Mouse (Mus musculus): Measurements from ENCODE around the gene Cx3cl1.

Gene Cx3cl1

GRCm38 (mm10) chr8:94771941-94772670 lies at the start of gene Cx3cl1:
Gene Cx3cl1, plus strand, starts transcription at chr8:94772009.
- peak; percentile 82 to 84 for DNase-seq

- DNase-seq = no peak
These were observed 45.8 kb upstream of the Cx3cl1 start for GRCm38 (mm10) chr8:94725998-94726397.

- no peak for DNase-seq
These were observed 42.5 kb upstream of the Cx3cl1 start for GRCm38 (mm10) chr8:94729301-94729700.

- DNase-seq = no peak
These were observed 37.9 kb upstream of the Cx3cl1 start for GRCm38 (mm10) chr8:94733821-94734465.

- no peak for DNase-seq
These were observed 37.0 kb upstream of the Cx3cl1 start for GRCm38 (mm10) chr8:94734735-94735350.

GRCm38 (mm10) chr8:94735426-94736094 lies 36.2 kb upstream of the Cx3cl1 start:
- no peak for DNase-seq

DNA sequence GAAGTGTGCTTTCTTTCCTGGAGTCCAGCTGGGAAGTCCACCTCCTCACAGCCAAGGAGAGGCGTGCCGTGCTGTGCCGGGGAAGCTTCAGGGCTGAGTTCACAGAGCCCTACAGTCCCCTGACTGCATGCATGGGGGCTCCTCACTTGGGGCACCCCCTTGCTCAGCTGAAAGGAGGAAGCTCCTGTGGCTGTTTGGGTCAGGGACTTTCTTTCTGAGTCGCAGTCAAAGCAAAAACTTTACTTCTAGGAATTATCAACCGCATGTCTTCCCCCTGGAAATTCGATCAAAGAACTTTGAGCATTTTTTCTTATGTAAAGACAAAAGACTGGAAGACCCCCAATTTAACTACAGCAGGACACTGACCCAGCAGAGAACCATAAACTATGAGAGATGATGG lies 32.0 kb upstream of the Cx3cl1 start:
- DNase-seq = no peak

DNA sequence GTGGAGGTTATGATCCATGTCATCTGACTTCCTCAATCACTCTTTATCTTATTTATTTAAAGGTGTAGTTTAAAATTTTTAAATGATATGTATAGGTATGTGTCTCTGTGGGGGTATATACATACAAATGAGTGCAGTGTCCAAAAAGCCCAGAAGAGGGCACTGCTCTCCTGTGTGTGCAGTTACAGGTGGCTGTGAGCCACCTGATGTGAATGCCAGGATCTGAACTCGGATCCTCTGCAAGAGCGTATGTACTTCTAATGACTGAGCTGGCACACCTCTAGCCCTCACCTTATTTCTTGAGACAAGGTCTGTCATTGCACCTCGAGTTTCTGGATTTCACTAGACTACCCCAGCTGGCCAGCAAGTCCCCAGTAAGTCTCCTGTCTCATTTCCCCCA lies 31.2 kb upstream of the Cx3cl1 start:
- DNase-seq = no peak

DNA sequence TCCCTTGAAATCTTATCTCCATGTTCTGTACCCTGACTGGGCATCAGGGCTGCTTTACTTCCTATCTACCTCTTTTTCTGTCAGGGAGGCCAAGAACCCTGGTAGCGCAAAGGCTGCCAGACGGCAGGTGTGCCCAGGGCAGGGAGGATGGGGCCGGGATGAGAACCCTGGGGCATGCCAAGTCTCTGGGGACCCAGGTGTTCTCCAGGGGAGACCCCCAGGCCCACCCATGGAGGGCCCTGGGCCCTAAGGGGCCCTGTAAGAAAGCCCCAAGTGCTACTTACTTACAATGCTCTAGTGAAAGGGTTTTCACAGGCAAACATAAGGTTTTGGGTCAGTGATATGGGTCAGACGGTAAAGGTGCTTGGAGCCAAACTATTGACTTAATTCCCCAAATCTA lies 30.1 kb upstream of the Cx3cl1 start:
- no peak for DNase-seq

- no peak for DNase-seq
These were observed 27.3 kb upstream of the Cx3cl1 start for GRCm38 (mm10) chr8:94744484-94744883.

- DNase-seq = no peak
These were observed 26.8 kb upstream of the Cx3cl1 start for GRCm38 (mm10) chr8:94744972-94745371.

- no peak for DNase-seq
These were observed 26.2 kb upstream of the Cx3cl1 start, which contains the start of gene Ccl22 for GRCm38 (mm10) chr8:94745476-94746184. Gene Ccl22, plus strand, starts transcription at chr8:94745590.

- no peak for DNase-seq
These were observed 25.0 kb upstream of the Cx3cl1 start for GRCm38 (mm10) chr8:94746832-94747231.

- no peak for DNase-seq
These were observed 23.4 kb upstream of the Cx3cl1 start for GRCm38 (mm10) chr8:94748363-94748762.

GRCm38 (mm10) chr8:94749942-94750341 lies 21.9 kb upstream of the Cx3cl1 start:
- no peak for DNase-seq

- no peak for DNase-seq
These were observed 20.6 kb upstream of the Cx3cl1 start for GRCm38 (mm10) chr8:94751023-94751849.

- DNase-seq = no peak
These were observed 17.8 kb upstream of the Cx3cl1 start for GRCm38 (mm10) chr8:94754006-94754405.

- DNase-seq = no peak
These were observed 17.3 kb upstream of the Cx3cl1 start for GRCm38 (mm10) chr8:94754486-94754885.

- no peak for DNase-seq
These were observed 4.8 kb upstream of the Cx3cl1 start for GRCm38 (mm10) chr8:94767035-94767434.

DNA sequence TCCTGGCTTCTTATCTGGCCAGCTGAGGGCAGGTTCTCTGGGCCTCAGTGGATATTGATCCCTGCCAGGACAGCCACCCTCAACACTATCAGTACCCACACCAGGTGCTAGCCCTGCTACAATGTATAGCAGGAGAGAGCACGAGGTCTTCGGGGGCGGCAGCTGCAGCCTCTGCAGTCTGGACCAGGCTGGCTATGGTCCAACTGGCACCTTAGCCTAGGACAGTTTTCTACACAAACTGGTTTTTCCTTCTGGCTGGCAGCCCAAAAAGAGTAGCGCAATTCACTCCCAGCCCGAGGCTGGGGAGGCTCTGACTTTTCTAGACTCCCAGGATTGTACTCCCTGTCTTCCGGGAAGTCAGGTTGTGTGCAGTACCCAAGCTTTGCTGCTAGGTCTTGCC lies 864 bp upstream of the Cx3cl1 start:
- DNase-seq = peak; percentile 32 to 36

DNA sequence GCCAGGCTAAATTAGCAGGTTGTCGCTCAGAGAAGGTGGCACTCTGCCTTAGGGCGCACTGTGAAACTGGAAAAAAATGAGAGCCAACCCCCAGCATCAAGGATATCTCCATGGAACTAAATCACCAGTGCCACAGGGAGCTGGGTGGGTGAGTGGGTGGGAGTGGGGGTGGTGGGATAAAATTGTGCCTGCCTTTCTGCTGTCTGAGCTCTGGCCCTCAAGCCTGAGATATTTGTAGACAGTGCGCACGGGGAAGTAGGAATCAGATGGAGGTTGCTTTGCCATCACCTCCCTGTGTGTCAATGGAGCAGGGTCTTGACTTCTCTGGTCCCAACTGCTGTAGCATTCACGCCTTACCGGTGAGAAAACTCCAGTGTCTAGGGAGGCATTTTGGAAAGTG lies 1.2 kb downstream of the Cx3cl1 start:
- DNase-seq = peak; percentile 11 to 21

- DNase-seq = peak in 1 of 2 experiments; percentile 47
These were observed 1.9 kb downstream of the Cx3cl1 start for GRCm38 (mm10) chr8:94773700-94774171.

Measured in cerebellum, adult 18-20 months (tissue).